Mouse (Mus musculus): Measurements from ENCODE around the gene C7.

DNA sequence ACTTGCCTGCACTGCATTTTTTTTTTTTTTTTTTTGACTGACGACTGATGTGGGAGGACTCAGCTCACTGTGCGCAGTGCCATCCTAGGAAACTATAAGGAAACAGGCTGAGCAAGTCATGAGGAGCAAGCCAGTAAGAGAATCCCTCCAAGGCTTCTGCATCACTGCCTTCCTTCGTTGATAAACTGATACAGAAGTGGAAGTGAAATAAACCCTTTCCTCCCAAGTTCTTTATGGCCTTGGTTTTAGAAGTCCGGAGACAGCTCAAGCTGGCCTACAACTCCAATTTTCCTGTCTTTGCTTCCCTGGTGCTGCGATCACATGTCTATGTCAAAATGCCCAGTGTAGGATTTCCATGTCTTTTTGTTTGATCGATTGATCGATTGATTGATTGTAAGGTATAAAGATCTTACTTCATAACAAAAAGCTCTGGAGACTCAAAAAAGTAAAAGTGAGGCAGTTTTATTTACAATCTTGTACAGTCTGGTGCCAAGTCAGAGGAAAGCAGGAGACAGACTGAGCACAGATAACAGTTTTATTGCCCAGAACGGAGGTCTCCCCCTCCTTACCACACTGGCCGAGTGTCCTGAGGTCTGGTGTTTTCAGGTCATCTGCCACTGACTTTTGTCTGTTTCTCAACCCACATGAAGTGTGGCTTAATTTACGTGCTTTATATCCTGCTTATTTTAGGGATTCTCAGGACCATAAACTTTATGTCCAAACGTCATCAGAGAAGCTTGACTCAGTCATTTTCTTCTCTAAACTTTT lies 32.2 kb upstream of the C7 start:
- no peak for TF ChIP-seq POLR2A (IDR thresholded peaks at IDR 0.05; ENCODE audit: insufficient read depth, low read depth, low read length)
- TF ChIP-seq CTCF (IDR thresholded peaks at IDR 0.05; ENCODE audit: insufficient read depth, low read depth, low read length) = no peak
